Mouse (Mus musculus) hindbrain, embryonic 15.5 days (tissue): Measurements from ENCODE around the gene Nell2. TPM values are rescaled to one million over a fixed set of nuclear protein-coding genes. Genes with fewer than 3 reads are reported as not detected.

Source experiments
- ATAC-seq: fragments of 200-750 bp; cut with Nextera tagmentation; 2 replicates; pipeline ENCODE4 v1.8.0; 2017; ENCODE audit warnings: low read depth, moderate number of reproducible peaks, moderate TSS enrichment; ENCODE audit not compliant: low FRiP score
- H3K27ac ChIP-seq: fragments of 300-500 bp; sonication (generic); replicated peaks from 2 replicates; pipeline ENCODE4 v1.5.1; 2015; ENCODE audit warnings: mild to moderate bottlenecking, inconsistent platforms
- H3K27me3 ChIP-seq: fragments of 300-500 bp; sonication (generic); 2 replicates; pipeline ENCODE4 v1.6.1; 2015; ENCODE audit warnings: control low read depth, inconsistent platforms
- H3K36me3 ChIP-seq: fragments of 300-500 bp; sonication (generic); 2 replicates; pipeline ENCODE4 v1.6.1; 2015; ENCODE audit warnings: control low read depth, inconsistent platforms
- H3K4me1 ChIP-seq: fragments of 300-500 bp; sonication (generic); replicated peaks from 2 replicates; pipeline ENCODE4 v1.6.1; 2015; ENCODE audit warnings: control low read depth, inconsistent platforms
- H3K4me2 ChIP-seq: fragments of 300-500 bp; sonication (generic); 2 replicates; pipeline ENCODE4 v1.6.1; 2015; ENCODE audit warnings: moderate library complexity, mild to moderate bottlenecking, inconsistent platforms
- H3K4me3 ChIP-seq: fragments of 300-500 bp; sonication (generic); 2 replicates; pipeline ENCODE4 v1.5.1; 2015; ENCODE audit warnings: mild to moderate bottlenecking, inconsistent platforms
- H3K9ac ChIP-seq: fragments of 300-500 bp; sonication (generic); 2 replicates; pipeline ENCODE4 v1.6.1; 2015; ENCODE audit warnings: inconsistent platforms
- H3K9me3 ChIP-seq: fragments of 300-500 bp; sonication (generic); 2 replicates; pipeline ENCODE4 v1.6.1; 2016; ENCODE audit warnings: control low read depth, inconsistent platforms
- WGBS: fragments of 180-500 bp; shearing (Covaris S2); methylation state at CpG from one replicate; pipeline ENCODE4 v1.1.7; 2015; 5-methylcytosine and 5-hydroxymethylcytosine counted together
- polyA plus RNA-seq: library from polyadenylated mRNA; unstranded; fragments of >200 nt; fragmentation: Nextera tagmentation; extraction: Ambion mirVana; gene quantifications from 2 replicates; pipeline ENCODE4 v1.2.1, GENCODE M21; 2015

The Nell2 gene
- 169 and 176 TPM in 2 replicates for polyA plus RNA-seq

GRCm38 (mm10) chr15:95527948-95528861, at the start of gene Nell2:
Nell2 (minus strand) TSS chr15:95528559.
- Histone ChIP-seq H3K4me1 (peaks cover 18% of the 10 kb centered on the region), H3K4me2 (peak within 1 kb of the TSS; percentile 89), H3K27ac (peak within 1 kb of the TSS; percentile 82), H3K36me3 (no peaks in the 10 kb centered on the region), H3K4me3 (peak within 1 kb of the TSS; percentile 60), H3K9me3 (no peaks in the 10 kb centered on the region), H3K9ac (peak within 1 kb of the TSS; percentile 57), H3K27me3 (no peaks in the 10 kb centered on the region; the same call in 1 of the 2 replicates)
- WGBS: under 1% methylated on average over 85 of the region's 95 CpGs
- peak; percentile 90 for ATAC-seq

- H3K4me3 ChIP-seq: no peak overlapping the region
- no peaks in the 10 kb centered on the region for H3K36me3 ChIP-seq
- H3K4me2 ChIP-seq: peak overlapping the region; percentile 38
- H3K9ac ChIP-seq: no peak overlapping the region; the same call in 1 of the 2 replicates
- 19% methylated on average over 5 of the region's 5 CpGs for WGBS
- no peaks in the 10 kb centered on the region for H3K9me3 ChIP-seq
- no peak overlapping the region for H3K27ac ChIP-seq
- 0 out of 2 replicates have a peak, but pooled peaks cover 3% of the 10 kb centered on the region for H3K4me1 ChIP-seq
- no peaks in the 10 kb centered on the region; the same call in 1 of the 2 replicates for H3K27me3 ChIP-seq
- peak; percentile 54; the same call in 1 of the 2 replicates for ATAC-seq
Measured at GRCm38 (mm10) chr15:95574661-95575060, 46.3 kb upstream of the Nell2 start.

GRCm38 (mm10) chr15:95569606-95570005, 41.2 kb upstream of the Nell2 start:
- ATAC-seq: no peak
- Histone ChIP-seq H3K4me2 (no peak overlapping the region), H3K9me3 (no peaks in the 10 kb centered on the region), H3K27me3 (no peaks in the 10 kb centered on the region), H3K4me1 (no peaks in the 10 kb centered on the region), H3K4me3 (no peak overlapping the region), H3K36me3 (no peaks in the 10 kb centered on the region), H3K9ac (no peak overlapping the region), H3K27ac (no peak overlapping the region)
- 85% methylated on average over 6 of the region's 6 CpGs for WGBS

GRCm38 (mm10) chr15:95565160-95565559, 36.8 kb upstream of the Nell2 start:
- Histone ChIP-seq H3K27ac (no peak overlapping the region), H3K36me3 (no peaks in the 10 kb centered on the region), H3K4me2 (no peak overlapping the region), H3K9me3 (no peaks in the 10 kb centered on the region), H3K9ac (no peak overlapping the region), H3K4me3 (no peak overlapping the region), H3K4me1 (no peaks in the 10 kb centered on the region), H3K27me3 (no peaks in the 10 kb centered on the region)
- WGBS: 93% methylated on average over 2 of the region's 2 CpGs
- no peak for ATAC-seq

GRCm38 (mm10) chr15:95561303-95561702, 32.9 kb upstream of the Nell2 start:
- Histone ChIP-seq H3K27ac (no peak overlapping the region), H3K36me3 (no peaks in the 10 kb centered on the region), H3K9me3 (no peaks in the 10 kb centered on the region), H3K4me3 (no peak overlapping the region), H3K4me1 (no peaks in the 10 kb centered on the region), H3K4me2 (no peak overlapping the region), H3K9ac (no peak overlapping the region), H3K27me3 (no peaks in the 10 kb centered on the region)
- WGBS: 92% methylated on average over 5 of the region's 5 CpGs
- ATAC-seq: no peak

GRCm38 (mm10) chr15:95550011-95550410, 21.7 kb upstream of the Nell2 start:
- 82% methylated on average over 5 of the region's 5 CpGs for WGBS

GRCm38 (mm10) chr15:95542632-95543031, 14.3 kb upstream of the Nell2 start:
- Histone ChIP-seq H3K27me3 (0 out of 2 replicates have a peak, but pooled peaks cover 2% of the 10 kb centered on the region), H3K4me1 (no peaks in the 10 kb centered on the region), H3K4me3 (no peak overlapping the region), H3K4me2 (no peak overlapping the region), H3K9ac (no peak overlapping the region), H3K9me3 (no peaks in the 10 kb centered on the region), H3K27ac (no peak overlapping the region), H3K36me3 (no peaks in the 10 kb centered on the region)
- 75% methylated on average over 6 of the region's 6 CpGs for WGBS
- no peak for ATAC-seq

More at GRCm38 (mm10) chr15:95550011-95550410, 21.7 kb upstream of the Nell2 start:
- no peaks in the 10 kb centered on the region for H3K9me3 ChIP-seq
- H3K4me2 ChIP-seq: no peak overlapping the region
- H3K27ac ChIP-seq: no peak overlapping the region
- no peak overlapping the region for H3K9ac ChIP-seq
- H3K4me1 ChIP-seq: no peaks in the 10 kb centered on the region
- H3K36me3 ChIP-seq: no peaks in the 10 kb centered on the region
- no peaks in the 10 kb centered on the region for H3K27me3 ChIP-seq
- ATAC-seq: no peak
- H3K4me3 ChIP-seq: no peak overlapping the region

GRCm38 (mm10) chr15:95536724-95537123, 8.4 kb upstream of the Nell2 start:
- H3K27me3 ChIP-seq: 0 out of 2 replicates have a peak, but pooled peaks cover 2% of the 10 kb centered on the region
- H3K27ac ChIP-seq: 0 out of 2 replicates have a peak overlapping the region, but pooled peaks have one; percentile 25
- H3K9me3 ChIP-seq: no peaks in the 10 kb centered on the region
- 73% methylated on average over 4 of the region's 4 CpGs for WGBS
- no peak overlapping the region for H3K9ac ChIP-seq
- no peak overlapping the region for H3K4me3 ChIP-seq
- no peak overlapping the region for H3K4me2 ChIP-seq
- no peaks in the 10 kb centered on the region for H3K36me3 ChIP-seq
- 0 out of 2 replicates have a peak, but pooled peaks cover 6% of the 10 kb centered on the region for H3K4me1 ChIP-seq
- ATAC-seq: no peak

- 52% methylated on average over 4 of the region's 4 CpGs for whole genome bisulfite sequencing
- peak overlapping the region; percentile 25; the same call in 1 of the 2 replicates for H3K27ac ChIP-seq
- H3K4me3 ChIP-seq: no peak overlapping the region
- H3K4me2 ChIP-seq: no peak overlapping the region
- no peaks in the 10 kb centered on the region for H3K9me3 ChIP-seq
- H3K36me3 ChIP-seq: no peaks in the 10 kb centered on the region
- no peak overlapping the region for H3K9ac ChIP-seq
- H3K27me3 ChIP-seq: 0 out of 2 replicates have a peak, but pooled peaks cover 1% of the 10 kb centered on the region
- ATAC-seq: peak; percentile 23; the same call in 1 of the 2 replicates
- H3K4me1 ChIP-seq: 0 out of 2 replicates have a peak, but pooled peaks cover 6% of the 10 kb centered on the region
Measured at GRCm38 (mm10) chr15:95536230-95536629, 7.9 kb upstream of the Nell2 start.

GRCm38 (mm10) chr15:95534644-95535043, 6.3 kb upstream of the Nell2 start:
- Histone ChIP-seq H3K9me3 (no peaks in the 10 kb centered on the region), H3K4me1 (0 out of 2 replicates have a peak, but pooled peaks cover 6% of the 10 kb centered on the region), H3K36me3 (no peaks in the 10 kb centered on the region), H3K27me3 (no peaks in the 10 kb centered on the region; the same call in 1 of the 2 replicates), H3K27ac (no peak overlapping the region), H3K4me2 (no peak overlapping the region), H3K4me3 (no peak overlapping the region), H3K9ac (no peak overlapping the region)
- no peak for ATAC-seq
- 53% methylated on average over 6 of the region's 6 CpGs for WGBS

GRCm38 (mm10) chr15:95527461-95527947, 855 bp downstream of the Nell2 start:
- Histone ChIP-seq H3K4me2 (peak overlapping the region; percentile 89), H3K36me3 (no peaks in the 10 kb centered on the region), H3K27me3 (no peaks in the 10 kb centered on the region; the same call in 1 of the 2 replicates), H3K9me3 (no peaks in the 10 kb centered on the region), H3K27ac (peak overlapping the region; percentile 82), H3K4me3 (peak overlapping the region; percentile 60), H3K9ac (peak overlapping the region; percentile 57), H3K4me1 (peaks cover 18% of the 10 kb centered on the region)
- under 1% methylated on average over 28 of the region's 28 CpGs for WGBS
- peak; percentile 50 for ATAC-seq
